Mouse (Mus musculus): ENCODE data around the gene Tbrg4.

- TF ChIP-seq CTCF (IDR thresholded peaks at IDR 0.05; ENCODE audit: low read depth, low read length) (no peak), POLR2A (IDR thresholded peaks at IDR 0.05; ENCODE audit: borderline replicate concordance, low read depth, low read length) (no peak)
Measured at GRCm38 (mm10) chr11:6590933-6591675, 34.8 kb downstream of the Tbrg4 start.
